Mouse (Mus musculus) CD4-positive helper T cell, adult 2 months (primary cell): ENCODE results near the gene Psmg4.

Source experiments
- DNase-seq: peaks from one replicate; pipeline ENCODE4 v3.0.0-alpha.2; 2012; ENCODE audit warnings: low read depth, missing footprints, low spot score

Psmg4 gene

DNA sequence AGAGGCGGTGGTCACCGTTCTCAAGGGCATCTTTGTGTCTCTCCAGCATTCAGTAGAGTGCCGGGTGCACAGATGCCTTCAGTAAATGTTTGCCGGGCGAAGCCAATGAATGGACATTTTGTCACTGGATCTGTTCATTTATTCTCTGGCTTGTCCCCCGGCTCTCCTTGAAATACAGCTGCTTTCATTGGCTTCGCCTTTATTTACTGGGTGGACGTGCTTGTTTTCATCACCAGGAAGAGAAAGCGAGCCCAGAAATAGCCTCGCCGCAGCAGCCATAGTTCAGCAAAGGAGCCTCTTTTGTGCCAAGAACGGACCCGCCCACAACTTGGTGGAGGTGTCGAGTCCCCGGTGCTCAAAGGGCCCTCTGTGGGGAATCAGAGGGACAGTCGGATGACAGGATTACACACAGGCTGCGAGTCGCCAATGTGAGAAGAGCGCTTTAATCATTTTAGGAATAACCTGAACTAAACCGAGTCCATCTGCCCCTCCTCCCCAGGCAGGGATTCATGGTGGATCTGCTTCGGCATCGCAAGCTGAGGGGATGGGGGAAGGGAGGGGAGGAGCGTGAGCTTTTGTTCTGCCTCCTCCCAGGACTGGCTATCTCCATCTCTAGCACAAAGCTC lies 13.9 kb upstream of the Psmg4 start:
- no peak for DNase-seq

DNA sequence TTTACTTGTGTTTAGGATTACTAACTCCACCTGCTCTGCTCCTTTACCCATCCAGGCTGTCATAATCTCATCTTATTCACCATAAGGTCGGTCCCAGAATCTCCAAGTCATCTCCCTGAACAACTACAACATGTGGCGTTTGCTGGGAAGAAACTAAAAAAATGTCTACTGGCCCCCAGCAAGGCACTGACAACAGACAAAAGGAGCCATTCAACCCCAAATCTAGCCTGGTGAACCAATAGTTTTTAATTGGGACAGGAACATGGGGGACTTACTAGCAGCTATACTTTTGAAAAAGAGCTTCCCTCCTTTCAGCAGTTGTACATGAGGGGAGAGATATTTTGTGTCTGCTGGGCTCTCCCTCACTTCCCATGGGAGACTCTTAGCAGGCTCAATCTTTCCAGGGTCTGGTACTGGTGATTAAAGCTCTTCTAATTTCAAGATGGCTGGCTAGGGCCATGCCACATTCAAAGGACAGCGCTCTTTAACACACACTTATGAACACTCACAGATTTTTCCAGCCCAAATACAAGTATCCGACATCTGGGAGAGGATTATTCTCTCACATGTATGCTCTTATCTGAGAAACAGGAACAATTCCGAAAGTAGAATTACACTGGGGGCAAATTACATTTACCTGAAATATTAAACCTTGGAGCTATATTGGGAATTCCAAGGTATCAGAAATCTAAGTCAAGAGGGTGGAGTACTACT lies 13.1 kb upstream of the Psmg4 start:
- no peak for DNase-seq

DNA sequence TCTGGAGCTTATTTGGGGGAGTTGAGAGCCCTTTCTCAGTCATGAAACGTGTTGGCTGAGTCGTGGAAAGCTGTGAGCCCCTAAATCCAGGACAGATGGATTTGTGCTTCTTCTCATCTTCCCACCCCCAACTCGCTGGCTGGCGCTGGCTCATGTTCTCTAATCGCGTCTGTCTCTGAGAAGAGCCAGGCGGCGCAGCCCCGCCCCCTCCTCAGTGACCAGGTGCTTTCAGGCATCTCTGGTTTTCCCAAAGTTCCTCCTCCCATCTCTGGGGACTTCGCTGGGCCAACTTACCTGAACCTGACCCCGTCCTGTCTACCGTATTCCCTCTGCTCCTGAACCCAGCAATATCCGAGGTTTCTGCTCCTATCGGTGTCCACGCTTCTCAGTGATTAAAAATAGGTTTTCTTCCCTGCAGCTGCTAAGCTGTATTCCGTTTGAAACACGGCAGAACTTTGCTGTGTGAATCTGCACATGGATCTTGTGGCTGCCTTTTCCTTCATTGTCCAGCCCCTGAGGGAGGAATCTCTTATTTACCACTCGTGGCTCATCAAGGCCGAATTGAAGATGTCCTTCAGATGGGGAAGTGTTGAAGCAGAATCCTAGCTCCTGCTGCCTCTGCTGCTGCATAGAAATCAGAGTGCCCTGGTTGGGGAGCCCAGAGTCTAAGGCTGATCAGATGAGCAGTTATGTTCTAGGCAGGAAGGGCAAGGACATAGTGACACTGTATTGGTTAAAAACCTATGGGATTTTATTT lies 12.3 kb upstream of the Psmg4 start:
- DNase-seq: no peak

DNA sequence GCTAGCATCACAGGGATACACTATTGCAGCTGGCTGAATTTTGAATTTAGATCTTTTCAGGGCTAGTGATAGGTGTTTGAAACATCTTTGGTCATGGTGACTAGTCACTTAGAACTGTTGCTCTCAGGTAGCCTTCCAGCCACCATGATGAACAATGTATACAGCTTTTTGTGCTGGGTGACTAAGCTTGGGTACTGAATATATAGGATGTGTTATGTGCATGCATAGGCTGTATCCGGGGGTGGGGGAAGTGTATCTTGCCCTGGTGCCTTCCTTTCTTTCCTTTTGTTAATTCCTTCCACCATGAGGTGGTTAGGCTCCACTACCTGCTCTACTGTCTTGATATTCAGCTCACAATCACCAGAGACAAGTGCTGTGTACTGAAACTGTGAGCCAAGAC lies 11.3 kb upstream of the Psmg4 start:
- no peak for DNase-seq

DNA sequence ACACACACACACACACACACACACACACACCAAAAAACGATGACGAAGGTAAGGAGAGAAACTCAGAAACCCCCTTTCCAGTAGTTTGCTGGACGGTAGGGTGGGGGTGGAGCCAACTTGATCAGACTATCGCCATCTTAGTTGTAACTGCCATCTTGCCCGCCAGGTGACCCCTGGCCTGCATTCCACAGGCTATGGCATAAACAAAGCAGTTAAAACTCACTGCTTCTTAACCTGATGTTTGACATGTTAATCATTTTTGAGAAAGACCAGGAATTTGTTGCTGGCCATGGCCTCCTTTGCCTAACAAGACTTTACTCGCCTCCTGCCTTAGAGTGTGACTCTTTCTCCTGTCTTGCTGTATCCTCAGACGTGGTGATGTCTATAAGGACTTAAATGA lies 10.1 kb upstream of the Psmg4 start:
- no peak for DNase-seq

DNA sequence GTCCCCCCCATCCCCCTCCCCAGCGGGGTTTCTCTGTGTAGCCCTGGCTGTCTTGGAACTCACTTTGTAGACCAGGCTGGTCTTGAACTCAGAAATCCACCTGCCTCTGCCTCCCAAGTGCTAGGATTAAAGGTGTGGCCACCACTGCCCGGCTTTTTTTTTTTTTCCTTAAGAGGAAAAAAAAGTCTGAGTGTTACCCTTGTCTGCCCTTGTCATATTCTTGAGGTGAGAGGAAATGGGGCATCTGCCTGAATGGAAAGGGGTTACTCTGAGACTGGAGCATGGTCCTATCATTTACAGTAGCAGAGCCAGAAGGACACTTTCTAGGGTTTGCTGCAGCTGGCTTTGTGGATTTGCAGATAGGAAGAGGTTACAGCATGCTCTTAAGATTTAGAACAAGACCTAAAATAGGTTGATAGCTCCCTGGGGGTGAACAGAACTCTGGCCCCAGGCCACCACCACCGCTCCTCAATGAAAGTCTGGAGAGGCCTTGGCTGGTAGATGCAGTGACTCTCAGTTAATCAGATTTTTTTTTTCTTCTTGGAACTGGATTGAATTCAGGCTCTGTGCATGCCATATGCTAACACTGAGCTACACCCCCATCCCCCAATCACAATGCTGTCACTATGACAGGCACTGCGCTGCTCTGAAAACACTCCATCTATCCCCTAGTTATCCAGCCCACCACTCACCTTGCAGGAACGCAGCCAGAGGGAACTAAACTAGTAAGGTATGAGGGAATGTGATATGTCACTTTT lies 9.3 kb upstream of the Psmg4 start:
- DNase-seq: no peak

DNA sequence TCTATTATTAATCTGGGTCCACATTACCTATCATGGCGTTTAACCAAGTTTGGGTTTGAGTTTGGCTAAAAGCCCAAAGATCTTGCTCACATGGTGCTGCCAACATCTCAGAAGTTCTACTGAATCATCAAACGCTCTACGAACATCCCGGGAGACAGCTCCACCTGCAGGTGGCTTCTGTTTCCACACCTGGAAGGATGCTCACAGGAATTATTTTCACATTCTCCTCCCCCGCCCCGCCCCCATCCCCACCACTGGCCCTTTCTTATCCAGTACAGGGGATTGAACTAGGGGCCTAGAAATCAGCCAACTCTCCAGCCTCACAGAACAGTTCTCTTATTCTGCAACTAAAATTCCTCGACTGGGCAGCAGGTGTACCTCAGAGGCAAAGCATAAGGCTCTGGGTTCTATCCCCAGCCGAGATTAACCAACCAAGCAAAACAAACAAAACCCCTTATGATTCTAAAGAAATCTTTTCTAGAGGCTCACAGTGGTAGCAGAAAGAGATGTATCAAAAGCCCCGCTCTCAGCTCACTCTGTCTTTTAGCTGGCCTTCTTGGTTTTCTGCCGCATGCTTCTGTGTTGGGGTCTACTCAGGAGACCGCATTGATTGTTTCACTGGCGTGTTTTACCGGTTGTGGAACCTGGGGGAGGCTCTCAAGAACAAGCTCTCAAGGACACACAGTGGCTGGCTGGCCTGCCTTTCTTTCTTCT lies 8.4 kb upstream of the Psmg4 start:
- DNase-seq: peak; percentile 83

DNA sequence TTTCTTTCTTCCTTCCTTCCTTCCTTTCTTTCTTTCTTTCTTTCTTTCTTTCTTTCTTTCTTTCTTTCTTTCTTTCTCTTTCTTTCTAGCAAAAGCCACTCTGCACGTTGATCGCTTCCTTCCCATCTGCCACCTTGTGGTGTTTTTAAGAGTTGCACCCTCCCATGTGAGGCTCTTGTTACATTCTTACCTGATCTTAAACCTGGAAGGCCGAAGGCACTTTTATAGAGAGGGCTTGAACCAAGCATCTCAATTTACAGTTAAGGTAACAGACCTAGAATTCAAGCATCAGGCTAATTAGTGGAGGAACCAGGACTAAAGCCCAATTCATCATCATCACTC lies 7.9 kb upstream of the Psmg4 start:
- peak; percentile 76 for DNase-seq

DNA sequence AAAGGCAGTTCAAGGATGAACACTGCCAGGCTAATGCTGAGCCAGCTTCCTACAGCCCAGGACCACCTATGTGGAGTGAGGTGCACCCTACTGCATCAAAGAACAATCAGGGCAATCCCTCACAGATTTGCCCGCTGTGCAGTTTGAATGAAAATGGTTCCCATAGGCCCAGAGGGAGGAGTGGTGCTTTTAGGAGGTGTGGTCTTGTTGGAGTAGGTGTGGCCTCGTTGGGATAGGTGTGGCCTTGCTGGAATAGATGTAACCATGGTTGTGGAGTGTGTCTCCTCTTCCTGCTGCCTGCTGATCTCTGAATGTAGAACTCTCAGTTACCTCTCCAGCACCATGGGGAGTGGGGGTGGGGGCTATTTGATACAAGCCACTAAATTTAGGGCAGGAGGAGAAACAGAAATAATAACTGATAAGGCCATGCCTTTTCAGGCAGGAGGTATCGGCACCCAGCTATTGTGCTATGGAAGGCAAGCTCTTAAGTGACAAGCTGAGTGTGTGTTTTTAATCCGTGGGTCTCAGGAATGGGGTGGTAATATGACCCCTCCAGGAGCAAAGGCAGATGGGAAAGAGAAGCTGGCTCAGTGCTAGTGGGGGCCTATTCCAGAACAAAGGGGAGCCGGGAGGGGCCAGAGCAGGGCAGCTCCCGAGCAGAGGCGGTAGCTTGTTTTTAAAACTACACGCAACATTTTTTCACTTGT lies 6.5 kb upstream of the Psmg4 start:
- DNase-seq: no peak

DNA sequence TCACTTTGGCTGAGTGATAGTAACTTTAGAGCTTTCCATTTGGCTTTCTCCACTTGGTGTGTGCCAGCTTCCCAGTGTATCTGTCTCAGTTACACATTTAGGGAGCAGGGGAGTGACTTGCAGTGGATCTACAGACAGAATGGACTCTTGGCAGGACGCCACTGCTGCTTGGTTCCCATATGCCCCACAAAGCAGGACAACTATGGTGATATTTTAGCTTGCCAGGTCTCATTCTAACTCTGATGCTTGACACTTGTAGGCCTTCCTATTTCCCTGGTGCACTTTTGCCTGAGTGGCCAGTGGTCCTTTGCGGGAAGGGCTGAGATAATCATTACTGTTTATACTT lies 6.0 kb upstream of the Psmg4 start:
- no peak for DNase-seq

DNA sequence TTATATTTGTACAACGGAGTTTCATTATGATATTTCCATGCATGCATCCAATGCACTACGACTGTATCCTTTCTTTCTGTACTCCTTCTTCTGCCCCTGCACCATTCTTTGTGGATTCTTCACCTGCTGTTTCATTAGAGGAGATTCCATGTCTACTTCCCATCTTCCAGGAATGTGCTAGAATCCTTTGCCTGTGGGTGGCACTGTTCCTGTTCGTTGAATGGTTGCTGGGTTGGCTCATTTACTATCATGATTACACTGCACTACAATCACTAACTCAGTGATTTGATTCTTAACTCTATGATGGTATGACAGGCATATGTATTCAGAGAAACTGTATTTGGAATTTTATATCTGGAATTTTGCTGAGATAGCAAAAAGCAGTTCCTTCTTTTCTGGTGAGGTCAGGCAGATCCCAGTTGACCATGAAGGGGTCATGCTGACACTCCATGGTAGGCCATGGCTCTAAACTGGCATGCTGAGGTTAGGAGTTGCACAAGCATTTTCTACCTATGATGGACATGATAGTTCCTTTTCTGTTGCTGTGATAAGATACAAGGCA lies 5.1 kb upstream of the Psmg4 start:
- DNase-seq: no peak

DNA sequence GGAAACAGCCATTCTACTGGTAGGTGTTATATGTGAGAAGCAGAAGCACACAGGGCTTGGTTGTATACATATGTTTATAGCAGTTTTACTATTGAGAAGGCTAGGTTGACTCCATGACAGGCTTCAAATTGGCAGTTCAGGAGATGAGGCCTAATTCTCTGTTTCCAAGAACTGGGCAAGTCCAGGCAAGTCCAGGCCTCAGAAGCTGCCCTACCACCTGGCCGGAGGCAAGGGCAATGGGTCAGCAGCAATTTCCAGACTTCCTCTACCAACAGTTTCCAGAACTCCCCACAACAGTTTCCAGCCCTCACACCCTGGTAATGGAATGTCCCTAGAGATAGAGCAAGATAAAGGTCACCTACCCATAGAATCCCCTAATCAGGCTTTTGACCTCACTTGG lies 2.8 kb upstream of the Psmg4 start:
- no peak for DNase-seq

DNA sequence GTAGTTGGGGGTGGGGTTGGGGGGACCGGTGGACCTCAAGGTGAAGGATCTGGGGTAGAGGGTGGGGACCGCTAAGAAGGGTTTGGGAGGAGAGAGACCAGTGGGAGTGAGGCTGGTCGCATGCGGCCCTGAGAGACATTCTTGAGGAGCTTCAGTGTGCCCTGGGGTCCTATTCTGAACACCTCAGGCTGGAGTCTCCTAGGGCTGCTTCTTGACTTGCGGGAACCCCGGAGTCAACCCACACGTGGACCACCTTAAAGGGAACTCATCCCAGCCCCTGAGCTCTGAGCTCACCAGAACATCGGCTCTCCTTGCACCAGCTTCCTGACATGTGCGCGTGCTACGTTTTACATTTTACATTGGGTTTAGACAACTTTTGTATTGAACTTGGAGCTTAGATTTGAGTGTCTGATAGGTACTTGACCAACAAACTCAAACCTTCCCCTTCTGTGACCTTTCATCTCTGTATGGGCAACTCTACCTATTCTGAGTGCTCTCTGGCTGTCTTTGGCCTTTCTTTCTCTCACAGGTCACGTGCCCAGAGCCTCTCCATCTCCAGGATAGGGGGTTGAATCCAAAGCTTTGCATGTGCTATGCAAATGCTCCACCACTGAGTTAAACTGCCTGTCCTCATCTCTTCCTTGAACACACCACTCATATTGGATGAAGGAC lies 676 bp downstream of the Psmg4 start:
- DNase-seq: no peak

DNA sequence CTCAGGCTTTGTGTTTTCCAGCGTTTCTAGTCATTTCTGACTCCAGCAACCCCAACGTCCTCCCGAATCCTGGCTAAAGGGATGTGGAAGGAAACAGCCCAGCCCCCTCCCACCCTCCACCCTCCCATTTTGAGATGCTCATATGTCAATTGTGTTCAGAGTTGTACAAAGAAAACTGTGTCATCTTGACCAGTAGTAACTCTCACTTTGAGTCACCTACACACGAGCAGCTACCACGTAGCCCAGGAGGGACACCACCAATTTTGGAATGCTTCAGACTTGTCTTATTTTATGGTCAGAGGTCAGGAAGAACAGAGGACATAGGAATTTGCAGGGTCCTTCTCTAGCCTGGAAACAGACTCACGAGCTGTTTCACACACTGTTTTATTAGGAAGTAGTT lies 11.3 kb downstream of the Psmg4 start:
- no peak for DNase-seq

DNA sequence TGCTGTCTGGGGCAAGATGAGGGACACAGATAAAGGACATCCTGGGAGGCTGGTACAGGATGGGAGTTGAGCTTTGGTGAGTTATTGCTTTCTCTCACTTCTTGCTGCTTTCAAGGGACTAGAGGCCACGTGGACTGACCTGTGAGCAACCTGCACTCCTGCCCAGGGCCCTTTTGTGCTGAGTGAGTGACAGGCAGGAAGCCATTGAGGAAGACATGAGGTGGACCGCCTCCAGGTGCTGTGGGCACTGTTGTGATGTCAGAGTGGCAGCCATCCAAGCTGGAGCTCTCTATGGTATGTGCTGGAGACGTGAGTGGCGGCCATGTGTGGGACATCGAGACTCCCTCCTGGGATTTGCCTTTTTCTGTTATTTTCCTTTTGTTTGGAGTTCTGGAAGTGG lies 18.9 kb downstream of the Psmg4 start:
- DNase-seq: no peak

DNA sequence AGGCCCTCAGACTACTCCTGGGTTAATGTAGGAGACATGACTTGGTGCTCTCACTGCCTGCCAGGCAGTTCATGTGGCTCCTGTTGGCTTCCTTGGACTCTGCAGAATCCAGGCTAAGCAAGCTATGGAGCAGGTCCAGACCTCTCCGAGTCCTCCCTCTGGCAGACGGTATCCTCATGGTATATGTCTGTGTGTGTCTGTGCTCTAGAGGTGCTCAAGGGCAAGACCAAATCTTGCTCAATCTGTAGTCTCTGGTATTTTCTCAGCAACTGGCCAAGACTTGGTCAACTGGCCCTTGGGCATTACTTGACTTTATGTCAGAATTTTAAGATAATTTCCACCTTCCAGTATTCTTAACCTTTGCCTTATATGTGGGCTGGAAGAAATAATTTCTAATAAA lies 22.6 kb downstream of the Psmg4 start:
- DNase-seq: no peak

DNA sequence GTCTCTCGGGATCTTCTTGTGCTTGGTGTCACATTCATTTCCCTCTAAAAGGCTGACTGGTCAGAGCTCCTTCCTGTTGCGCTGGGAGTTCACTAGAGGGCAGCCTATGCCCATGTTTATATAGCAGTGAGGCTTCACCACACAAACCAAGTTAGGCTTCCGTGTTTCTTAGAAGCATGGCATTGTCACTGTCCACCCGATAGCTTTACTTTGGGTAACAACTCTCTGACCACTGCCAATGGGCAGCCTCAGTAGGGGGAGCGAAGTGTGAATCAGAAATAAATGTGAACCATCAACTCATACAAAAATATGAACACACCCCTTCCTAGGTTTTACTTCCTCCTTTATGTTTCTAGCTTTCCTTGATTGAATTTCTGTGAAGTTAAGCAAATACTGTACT lies 24.8 kb downstream of the Psmg4 start:
- peak; percentile 62 for DNase-seq

DNA sequence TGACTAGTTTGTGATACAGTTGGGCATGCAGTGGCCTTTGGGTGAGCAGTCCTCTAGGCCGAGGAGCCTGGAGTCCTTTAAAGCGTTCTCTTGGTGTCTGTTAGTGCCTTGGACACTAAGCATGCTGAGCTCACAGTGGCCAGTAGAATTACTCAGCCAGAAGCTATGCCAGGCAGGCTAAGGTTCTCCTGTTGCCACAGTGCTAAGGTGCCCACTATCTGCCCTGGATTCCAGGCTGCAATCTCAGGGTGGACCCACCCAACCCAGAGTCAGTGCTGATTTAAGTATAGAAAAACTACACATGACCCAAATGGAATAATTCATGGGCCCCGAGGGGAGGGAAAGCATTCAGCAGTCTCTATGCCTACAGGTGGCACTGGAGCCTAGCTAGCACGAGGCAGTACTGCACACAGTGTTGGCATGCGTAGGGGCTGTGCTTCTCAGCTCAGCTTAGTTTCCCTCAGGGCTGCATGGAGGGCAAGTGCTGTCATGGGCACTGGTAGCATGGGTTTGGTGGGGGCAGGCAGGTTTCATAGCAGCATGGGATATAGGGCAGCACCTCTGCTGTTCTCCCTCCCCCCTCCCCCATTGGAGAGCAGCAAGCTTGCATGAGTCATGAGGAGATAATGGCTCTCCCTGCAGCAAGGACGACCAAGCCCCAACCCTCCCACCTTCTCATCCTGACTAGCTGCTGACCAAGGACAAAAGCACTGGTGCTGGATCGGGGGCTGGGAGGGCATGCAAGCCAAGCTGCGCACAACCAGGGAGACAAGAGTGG lies 29.8 kb downstream of the Psmg4 start:
- no peak for DNase-seq

DNA sequence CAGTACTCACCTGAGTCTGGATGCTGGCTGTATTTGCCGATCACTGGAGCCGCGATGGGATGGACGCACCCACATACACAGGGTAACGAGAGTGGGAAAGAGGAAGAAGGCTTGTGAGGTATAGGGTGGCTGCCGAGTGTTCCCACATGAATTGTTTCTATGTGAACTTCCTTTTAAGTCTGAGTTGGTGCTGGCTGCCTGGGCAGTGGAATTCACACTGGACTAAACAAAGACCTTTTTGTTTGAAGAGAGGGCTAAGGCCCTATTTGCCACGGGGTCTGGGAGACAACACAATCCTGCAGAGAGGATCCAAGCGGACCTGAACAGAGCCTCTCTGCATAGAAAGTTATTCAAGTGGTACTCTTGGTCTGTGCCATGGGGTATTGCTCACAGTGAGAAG lies 30.6 kb downstream of the Psmg4 start:
- no peak for DNase-seq

DNA sequence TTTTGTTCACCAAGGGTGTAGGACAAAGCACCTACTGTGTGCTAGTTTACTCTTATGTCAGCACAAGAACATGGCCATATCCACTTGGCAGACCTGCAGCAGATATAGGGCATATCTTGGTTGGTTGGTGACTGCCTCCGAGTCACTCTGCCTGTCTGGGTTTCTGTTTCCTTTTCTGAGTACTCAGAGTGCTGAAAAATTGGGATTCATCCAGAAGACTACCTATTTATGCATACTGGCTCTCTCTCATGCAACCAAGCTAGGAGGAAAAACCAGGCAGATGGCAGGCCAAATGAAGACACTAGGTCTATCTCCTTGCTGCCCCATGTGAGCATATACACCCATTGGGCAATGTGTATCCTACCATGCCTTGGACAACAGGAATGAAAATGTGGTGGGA lies 32.9 kb downstream of the Psmg4 start:
- no peak for DNase-seq
